23 mouse cellular contexts compared by ENCODE assay signal in genomic region chr6:128652938-128653337, GRCm38 (mm10). TPM values are rescaled to one million over a fixed set of nuclear protein-coding genes. Genes with fewer than 3 reads are reported as not detected.
A peak's percentile ranks its signal among the peaks of the same experiment; 100 is the strongest.
DNase-seq lines count a peak whose midpoint lies in the region; ATAC-seq and TF ChIP-seq lines count a peak whose summit lies in the region.
"Had no signal": no experiment of that assay in that cellular context is flagged by ENCODE, and none has a peak within 500 bp of the region (broad histone marks: within the 10 kb centered on the region; RNA-seq: fewer than 3 reads in every experiment).

No protein-coding gene starts in this region.

- WGBS in lung, embryonic 16.5 days: 93% methylated on average over 1 of the region's 1 CpGs
- WGBS in intestine, embryonic 16.5 days: 93% methylated on average over 1 of the region's 1 CpGs

- H3K4me2 ChIP-seq in lung, embryonic 16.5 days (ENCODE audit: low read depth, low read length): 0 out of 2 replicates have a peak overlapping the region, but pooled peaks have one; percentile 22
- H3K4me2 ChIP-seq in intestine, embryonic 16.5 days (ENCODE audit: low read depth, low read length): no peak overlapping the region
- H3K4me2 ChIP-seq: embryonic facial prominence, embryonic 12.5 days; forebrain, embryonic 15.5 days; heart, embryonic 11.5 days; heart, embryonic 15.5 days; hindbrain, embryonic 13.5 days had no signal

- H3K27me3 ChIP-seq in lung, embryonic 16.5 days (ENCODE audit: control insufficient read depth, insufficient read depth, low read depth, low read length): no peaks in the 10 kb centered on the region
- H3K27me3 ChIP-seq in intestine, embryonic 16.5 days (replicated peaks; ENCODE audit: control insufficient read depth, insufficient read depth, low read length): no peaks in the 10 kb centered on the region
- H3K27me3 ChIP-seq: embryonic facial prominence, embryonic 12.5 days; forebrain, embryonic 15.5 days; heart, embryonic 15.5 days; hindbrain, embryonic 13.5 days had no signal

- no peak for TF ChIP-seq CTCF in left cerebral cortex, adult 2 months (IDR thresholded peaks at IDR 0.05)

- DNase-seq in lung, postnatal 25 days (ENCODE audit: low spot score): no peak
- no peak for DNase-seq in left cerebral cortex, adult 2 months (ENCODE audit: extremely low spot score in 1 of 2, low spot score in 2 of 2)
- DNase-seq in Muller cell, postnatal 12 days (ENCODE audit: inconsistent ontology term): no peak
- DNase-seq: adrenal gland, adult 8-10 months; adrenal gland, postnatal 36 days; cerebellum, adult 2 months; cerebellum, postnatal 10 days; gastrocnemius, postnatal 36 days; heart, adult 2 months; heart, postnatal 14 days had no signal

- no peaks in the 10 kb centered on the region for H3K36me3 ChIP-seq in lung, embryonic 16.5 days (ENCODE audit: control insufficient read depth, insufficient read depth, low read length)
- H3K36me3 ChIP-seq in intestine, embryonic 16.5 days (ENCODE audit: control insufficient read depth, insufficient read depth, low read length): no peaks in the 10 kb centered on the region
- H3K36me3 ChIP-seq: embryonic facial prominence, embryonic 12.5 days; forebrain, embryonic 15.5 days; heart, embryonic 15.5 days; hindbrain, embryonic 13.5 days had no signal

- no peak overlapping the region for H3K4me3 ChIP-seq in lung, embryonic 16.5 days (ENCODE audit: low read length)
- H3K4me3 ChIP-seq in intestine, embryonic 16.5 days (ENCODE audit: low read length): no peak overlapping the region
- H3K4me3 ChIP-seq in left cerebral cortex, adult 2 months: no peak overlapping the region
- H3K4me3 ChIP-seq: embryonic facial prominence, embryonic 12.5 days; forebrain, embryonic 15.5 days; heart, adult 2 months; heart, embryonic 15.5 days; hindbrain, embryonic 13.5 days had no signal

- H3K9ac ChIP-seq in lung, embryonic 16.5 days (ENCODE audit: low read length): no peak overlapping the region
- no peak overlapping the region for H3K9ac ChIP-seq in intestine, embryonic 16.5 days (ENCODE audit: low read depth, low read length)
- H3K9ac ChIP-seq: embryonic facial prominence, embryonic 12.5 days; forebrain, embryonic 15.5 days; heart, embryonic 15.5 days; hindbrain, embryonic 13.5 days had no signal

- no peak overlapping the region for H3K27ac ChIP-seq in lung, embryonic 16.5 days (ENCODE audit: low read length)
- peak overlapping the region; percentile 60 for H3K27ac ChIP-seq in intestine, embryonic 16.5 days (ENCODE audit: low read length)
- H3K27ac ChIP-seq in left cerebral cortex, adult 2 months: no peak overlapping the region
- H3K27ac ChIP-seq: embryonic facial prominence, embryonic 12.5 days; forebrain, embryonic 15.5 days; heart, adult 2 months; heart, embryonic 15.5 days; hindbrain, embryonic 13.5 days had no signal

- ATAC-seq in lung, embryonic 16.5 days (ENCODE audit: low read depth): no peak; the same call in 1 of the 2 replicates
- ATAC-seq in granulocyte monocyte progenitor cell, adult 5-6 weeks (replicated peaks; ENCODE audit: poor library complexity, severe bottlenecking): peak; percentile 65
- ATAC-seq in intestine, embryonic 16.5 days: peak; percentile 29; the same call in 1 of the 2 replicates
- ATAC-seq in megakaryocyte-erythroid progenitor cell, adult 5-6 weeks (replicated peaks; ENCODE audit: low FRiP score, low TSS enrichment, poor library complexity, severe bottlenecking): peak; percentile 61
- ATAC-seq: forebrain, embryonic 15.5 days had no signal

- intact Hi-C loops in left cerebral cortex, adult 2 months (cut with DNase I): no loop called here

- H3K4me1 ChIP-seq in lung, embryonic 16.5 days (replicated peaks; ENCODE audit: control insufficient read depth, insufficient read depth, low read length): no peaks in the 10 kb centered on the region
- peaks cover 16% of the 10 kb centered on the region for H3K4me1 ChIP-seq in intestine, embryonic 16.5 days (ENCODE audit: control insufficient read depth, insufficient read depth, low read length)
- H3K4me1 ChIP-seq: embryonic facial prominence, embryonic 12.5 days; forebrain, embryonic 15.5 days; hindbrain, embryonic 13.5 days had no signal

- H3K9me3 ChIP-seq in lung, embryonic 16.5 days (ENCODE audit: control insufficient read depth, low read length): no peaks in the 10 kb centered on the region
- no peaks in the 10 kb centered on the region for H3K9me3 ChIP-seq in intestine, embryonic 16.5 days (ENCODE audit: control insufficient read depth, low read length)
- H3K9me3 ChIP-seq: embryonic facial prominence, embryonic 12.5 days; forebrain, embryonic 15.5 days; heart, embryonic 15.5 days; hindbrain, embryonic 13.5 days had no signal

RNA-seq across cellular contexts. Expression of gene Clec2h, which starts 9.2 kb away (rescaled TPM):
- 0.50 TPM in 1 of 2 replicates, not detected in the other for polyA plus RNA-seq in lung, embryonic 16.5 days (2015; fragmentation: Nextera tagmentation; extraction: Ambion mirVana)
- total RNA-seq in granulocyte monocyte progenitor cell, adult 5-6 weeks (2014; fragmentation: Nextera tagmentation): not detected in 2 replicates
- not detected in 2 replicates for total RNA-seq in granulocyte monocyte progenitor cell, adult 5-6 weeks (2017)
- 26.4 and 41.6 TPM in 2 replicates for polyA plus RNA-seq in intestine, embryonic 16.5 days (2015; fragmentation: Nextera tagmentation; extraction: Ambion mirVana)
- not detected in 2 replicates for total RNA-seq in megakaryocyte-erythroid progenitor cell, adult 5-6 weeks (2014; fragmentation: Nextera tagmentation)
- not detected in 2 replicates for total RNA-seq in megakaryocyte-erythroid progenitor cell, adult 5-6 weeks (2017)
- total RNA-seq in left cerebral cortex, adult 2 months (2021): under 1 TPM in 1 of 2 experiments, not detected in 1; 0.42 TPM
- total RNA-seq: ES-E14; gastrocnemius, adult 8-10 months; gastrocnemius, postnatal 36 days; hematopoietic stem cell, adult 5-6 weeks had no signal
- polyA plus RNA-seq: embryonic facial prominence, embryonic 12.5 days; forebrain, embryonic 11.5 days; forebrain, embryonic 15.5 days; heart, adult 2 months; heart, embryonic 11.5 days; heart, embryonic 15.5 days; hindbrain, embryonic 13.5 days had no signal

RNA-seq across cellular contexts. Expression of gene Klrb1a, which starts 29.6 kb away (rescaled TPM):
- not detected in 2 replicates for polyA plus RNA-seq in lung, embryonic 16.5 days (2015; fragmentation: Nextera tagmentation; extraction: Ambion mirVana)
- total RNA-seq in granulocyte monocyte progenitor cell, adult 5-6 weeks (2014; fragmentation: Nextera tagmentation): not detected in 2 replicates
- not detected in 2 replicates for total RNA-seq in granulocyte monocyte progenitor cell, adult 5-6 weeks (2017)
- polyA plus RNA-seq in intestine, embryonic 16.5 days (2015; fragmentation: Nextera tagmentation; extraction: Ambion mirVana): not detected in 2 replicates
- total RNA-seq in megakaryocyte-erythroid progenitor cell, adult 5-6 weeks (2014; fragmentation: Nextera tagmentation): 7.4 TPM in 1 of 2 replicates, not detected in the other
- total RNA-seq in megakaryocyte-erythroid progenitor cell, adult 5-6 weeks (2017): 2.0 TPM in 1 of 2 replicates, not detected in the other
- not detected for total RNA-seq in left cerebral cortex, adult 2 months (2021)
- total RNA-seq: adrenal gland, adult 8-10 months; adrenal gland, postnatal 36 days; ES-E14; gastrocnemius, adult 8-10 months; gastrocnemius, postnatal 36 days; heart, adult 2 months; heart, postnatal 14 days had no signal
- polyA plus RNA-seq: cerebellum, adult 2 months; embryonic facial prominence, embryonic 12.5 days; forebrain, embryonic 11.5 days; forebrain, embryonic 15.5 days; heart, embryonic 11.5 days; heart, embryonic 15.5 days; hindbrain, embryonic 13.5 days had no signal
